Mouse (Mus musculus): ENCODE data around the gene Ube3b. TPM values are rescaled to one million over a fixed set of nuclear protein-coding genes. Genes with fewer than 3 reads are reported as not detected.

The Ube3b gene
- polyA plus RNA-seq, 1 experiment from 2014 or later, result 46.3 TPM

DNA sequence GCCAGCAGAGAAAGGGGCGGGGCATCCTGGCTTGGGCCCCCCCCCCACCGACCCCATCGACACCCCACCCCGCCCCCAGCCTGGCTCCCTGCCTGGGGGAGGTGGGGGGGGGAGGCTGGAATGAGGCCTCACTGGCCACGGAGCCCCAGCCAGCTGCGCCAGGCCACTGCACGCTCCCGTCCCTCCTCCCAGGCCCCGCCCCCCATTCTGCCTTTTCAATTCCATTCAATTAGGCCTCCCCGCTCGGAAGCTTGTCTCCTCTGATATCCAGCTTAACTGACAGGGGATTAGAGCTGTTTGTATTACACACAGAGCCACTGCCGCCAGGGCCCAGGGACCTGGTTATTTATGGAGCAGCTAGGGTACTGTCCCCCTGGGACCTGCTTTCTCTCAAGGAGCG lies 87.0 kb downstream of the Ube3b start:
- peak overlapping the region; percentile 12; the same call in 1 of the 2 replicates for H3K4me3 ChIP-seq (ENCODE audit: low read depth, low read length)
- WGBS, result 2% methylated on average over 9 of the region's 13 CpGs
- H3K27me3 ChIP-seq (ENCODE audit: control insufficient read depth, insufficient read depth, low read length), result no peaks in the 10 kb centered on the region
- H3K36me3 ChIP-seq (ENCODE audit: control insufficient read depth, insufficient read depth, low read length), result no peaks in the 10 kb centered on the region
- H3K9ac ChIP-seq (replicated peaks; ENCODE audit: low read depth, low read length), result no peak overlapping the region
- H3K4me2 ChIP-seq (replicated peaks; ENCODE audit: low read depth, low read length), result peak overlapping the region; percentile 38
- H3K9me3 ChIP-seq (ENCODE audit: control insufficient read depth, low read depth, low read length), result no peaks in the 10 kb centered on the region
- ATAC-seq (ENCODE audit: insufficient number of reproducible peaks, insufficient read depth, low FRiP score, low read depth), result peak; percentile 75
- H3K27ac ChIP-seq (ENCODE audit: low read length), result peak overlapping the region; percentile 86
- H3K4me1 ChIP-seq (ENCODE audit: control insufficient read depth, insufficient read depth, low read length), result peaks cover 30% of the 10 kb centered on the region

DNA sequence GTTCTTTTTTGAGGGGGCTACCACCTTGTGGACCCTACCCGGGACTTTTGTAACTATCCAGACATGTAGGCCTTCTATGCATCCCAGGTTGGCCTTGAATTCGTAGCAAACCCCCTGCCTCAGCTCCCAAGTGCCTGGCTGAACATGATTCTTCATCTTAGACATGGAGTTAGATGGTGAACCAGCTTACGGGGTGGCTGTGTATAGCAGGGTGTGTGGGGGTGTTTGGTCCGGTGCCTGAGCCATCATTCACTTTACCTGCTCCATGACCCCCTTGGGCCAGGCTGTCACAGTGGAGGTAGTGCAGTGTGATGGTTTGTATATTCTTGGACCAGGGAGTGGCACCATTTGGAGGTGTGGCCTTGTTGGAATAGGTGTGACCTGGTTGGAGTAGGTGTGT lies 87.6 kb downstream of the Ube3b start:
- H3K4me1 ChIP-seq (ENCODE audit: control insufficient read depth, insufficient read depth, low read length), result peaks cover 30% of the 10 kb centered on the region
- no peaks in the 10 kb centered on the region for H3K27me3 ChIP-seq (ENCODE audit: control insufficient read depth, insufficient read depth, low read length)
- peak overlapping the region; percentile 86 for H3K27ac ChIP-seq (ENCODE audit: low read length)
- H3K9ac ChIP-seq (replicated peaks; ENCODE audit: low read depth, low read length), result no peak overlapping the region
- no peaks in the 10 kb centered on the region for H3K36me3 ChIP-seq (ENCODE audit: control insufficient read depth, insufficient read depth, low read length)
- H3K4me2 ChIP-seq (replicated peaks; ENCODE audit: low read depth, low read length), result peak overlapping the region; percentile 38
- no peak overlapping the region for H3K4me3 ChIP-seq (ENCODE audit: low read depth, low read length)
- H3K9me3 ChIP-seq (ENCODE audit: control insufficient read depth, low read depth, low read length), result no peaks in the 10 kb centered on the region
- 39% methylated on average over 4 of the region's 4 CpGs for WGBS
- no peak for ATAC-seq (ENCODE audit: insufficient number of reproducible peaks, insufficient read depth, low FRiP score, low read depth)

DNA sequence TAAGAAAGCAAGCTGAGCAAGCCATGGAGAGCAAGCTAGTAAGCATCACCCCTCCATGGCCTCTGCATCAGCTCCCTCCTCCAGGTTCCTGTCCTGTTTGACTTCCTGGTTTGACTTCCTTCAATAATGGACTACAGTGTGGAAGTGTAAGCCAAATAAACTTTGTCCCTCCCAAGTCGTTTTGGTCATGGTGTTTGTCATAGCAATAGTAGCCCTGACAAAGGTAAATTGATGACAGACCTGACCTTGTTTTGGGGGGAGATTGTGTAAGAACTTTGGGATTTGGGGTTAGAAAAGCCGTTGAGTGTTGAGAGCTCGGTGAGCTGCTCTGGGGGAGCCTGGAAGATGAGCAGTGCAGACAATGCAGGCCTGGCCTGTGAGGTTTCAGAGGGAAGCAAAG lies 90.0 kb downstream of the Ube3b start:
- ATAC-seq (ENCODE audit: insufficient number of reproducible peaks, insufficient read depth, low FRiP score, low read depth), result no peak
- Histone ChIP-seq H3K27me3 (ENCODE audit: control insufficient read depth, insufficient read depth, low read length) (no peaks in the 10 kb centered on the region), H3K27ac (ENCODE audit: low read length) (no peak overlapping the region), H3K36me3 (ENCODE audit: control insufficient read depth, insufficient read depth, low read length) (no peaks in the 10 kb centered on the region), H3K4me2 (replicated peaks; ENCODE audit: low read depth, low read length) (no peak overlapping the region), H3K9ac (replicated peaks; ENCODE audit: low read depth, low read length) (no peak overlapping the region), H3K4me3 (ENCODE audit: low read depth, low read length) (no peak overlapping the region), H3K4me1 (ENCODE audit: control insufficient read depth, insufficient read depth, low read length) (peaks cover 26% of the 10 kb centered on the region), H3K9me3 (ENCODE audit: control insufficient read depth, low read depth, low read length) (no peaks in the 10 kb centered on the region)
- WGBS, result 61% methylated on average over 3 of the region's 3 CpGs

Small RNAs within 50 kb of the gene (microRNA-seq; reads per million reads assigned to microRNA genes)
- gene Mir7027, result not detected

Other genes with a start within 250 kb of the Ube3b start
- gene Acacb, start 234.1 kb upstream of the Ube3b start, polyA plus RNA-seq (2014; fragmentation: Nextera tagmentation; extraction: Ambion mirVana), result 2.5 and 3.3 TPM in 2 replicates
- gene Foxn4, start 106.8 kb upstream of the Ube3b start, polyA plus RNA-seq (2014; fragmentation: Nextera tagmentation; extraction: Ambion mirVana), result 0.15 TPM in 1 of 2 replicates, not detected in the other
- 5.2 and 5.6 TPM in 2 replicates for gene Myo1h, start 91.4 kb upstream of the Ube3b start, polyA plus RNA-seq (2014; fragmentation: Nextera tagmentation; extraction: Ambion mirVana)
- gene Kctd10, start 99 bp upstream of the Ube3b start, polyA plus RNA-seq (2014; fragmentation: Nextera tagmentation; extraction: Ambion mirVana), result 111 and 125 TPM in 2 replicates
- gene Mmab, start 63.5 kb downstream of the Ube3b start, polyA plus RNA-seq (2014; fragmentation: Nextera tagmentation; extraction: Ambion mirVana), result 27.8 and 30.5 TPM in 2 replicates
- 62.7 and 69.8 TPM in 2 replicates for gene Mvk, start 63.7 kb downstream of the Ube3b start, polyA plus RNA-seq (2014; fragmentation: Nextera tagmentation; extraction: Ambion mirVana)
- gene Fam222a, start 187.4 kb downstream of the Ube3b start, polyA plus RNA-seq (2014; fragmentation: Nextera tagmentation; extraction: Ambion mirVana), result 2.8 and 2.9 TPM in 2 replicates